Comparison of ENCODE assay signal across 12 mouse cellular contexts in the genomic region with DNA sequence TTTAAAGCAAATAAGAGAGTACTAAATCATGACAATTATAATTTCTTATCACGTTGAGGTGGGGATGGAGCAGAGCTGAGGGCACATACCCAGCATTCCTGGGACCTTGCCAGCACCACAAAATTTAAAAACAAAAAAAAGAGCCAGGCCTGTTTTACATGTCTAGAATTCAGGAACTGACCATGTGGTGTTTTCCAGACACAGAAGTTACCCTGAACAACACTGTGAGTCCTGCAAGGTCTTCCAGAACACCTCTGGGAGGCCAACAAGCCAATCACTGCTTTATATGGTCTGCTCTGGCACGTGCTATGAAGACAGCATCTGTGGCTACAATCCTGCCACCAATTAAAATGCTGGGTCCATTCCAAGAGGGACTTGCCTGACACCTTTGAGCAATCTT.
DNase-seq lines count a peak whose midpoint lies in the region; ATAC-seq lines count a peak whose summit lies in the region.
"Had no signal": no experiment of that assay in that cellular context is flagged by ENCODE, and none has a peak within 500 bp of the region (broad histone marks: within the 10 kb centered on the region; RNA-seq: fewer than 3 reads in every experiment).

No protein-coding gene starts in this region.

- intact Hi-C loops in heart, postnatal 10 days (cut with DNase I), result no loop called here

- H3K4me3 ChIP-seq in forebrain, embryonic 16.5 days (replicated peaks; ENCODE audit: low read length), result no peak overlapping the region
- no peak overlapping the region for H3K4me3 ChIP-seq in forebrain, embryonic 11.5 days (ENCODE audit: low read depth, low read length)
- H3K4me3 ChIP-seq: embryonic facial prominence, embryonic 13.5 days; intestine, embryonic 15.5 days; liver, embryonic 13.5 days had no signal

- H3K9ac ChIP-seq in forebrain, embryonic 16.5 days (replicated peaks; ENCODE audit: low read depth, low read length), result no peak overlapping the region
- H3K9ac ChIP-seq in forebrain, embryonic 11.5 days (ENCODE audit: low read length), result no peak overlapping the region
- H3K9ac ChIP-seq: embryonic facial prominence, embryonic 13.5 days; intestine, embryonic 15.5 days; liver, embryonic 13.5 days had no signal

- H3K4me1 ChIP-seq in forebrain, embryonic 16.5 days (replicated peaks; ENCODE audit: control insufficient read depth, insufficient read depth, low read length), result peaks cover 5% of the 10 kb centered on the region; the same call in 1 of the 2 replicates
- H3K4me1 ChIP-seq in forebrain, embryonic 11.5 days (replicated peaks; ENCODE audit: control insufficient read depth, insufficient read depth, low read length), result no peaks in the 10 kb centered on the region
- H3K4me1 ChIP-seq: intestine, embryonic 15.5 days; liver, embryonic 13.5 days had no signal

- no peaks in the 10 kb centered on the region for H3K36me3 ChIP-seq in forebrain, embryonic 16.5 days (ENCODE audit: control insufficient read depth, insufficient read depth)
- H3K36me3 ChIP-seq in forebrain, embryonic 11.5 days (ENCODE audit: control insufficient read depth, insufficient read depth, low read length), result no peaks in the 10 kb centered on the region
- H3K36me3 ChIP-seq: embryonic facial prominence, embryonic 13.5 days; intestine, embryonic 15.5 days; liver, embryonic 13.5 days had no signal

- no peak overlapping the region for H3K4me2 ChIP-seq in forebrain, embryonic 16.5 days (ENCODE audit: low read length)
- H3K4me2 ChIP-seq in forebrain, embryonic 11.5 days (ENCODE audit: low read depth, low read length, severe bottlenecking), result no peak overlapping the region
- H3K4me2 ChIP-seq: embryonic facial prominence, embryonic 13.5 days; intestine, embryonic 15.5 days; liver, embryonic 13.5 days had no signal

- ATAC-seq in forebrain, embryonic 16.5 days, result peak; percentile 49; the same call in 1 of the 2 replicates
- no peak for ATAC-seq in forebrain, embryonic 11.5 days (replicated peaks; ENCODE audit: low FRiP score)
- ATAC-seq: intestine, embryonic 15.5 days had no signal

- H3K27ac ChIP-seq in forebrain, embryonic 16.5 days (ENCODE audit: low read length), result peak overlapping the region; percentile 53; the same call in 1 of the 2 replicates
- no peak overlapping the region for H3K27ac ChIP-seq in forebrain, embryonic 11.5 days (ENCODE audit: low read depth, low read length)
- H3K27ac ChIP-seq: intestine, embryonic 15.5 days; liver, embryonic 13.5 days had no signal

- no peaks in the 10 kb centered on the region for H3K27me3 ChIP-seq in forebrain, embryonic 16.5 days (replicated peaks; ENCODE audit: control insufficient read depth, insufficient read depth, low read length)
- no peaks in the 10 kb centered on the region for H3K27me3 ChIP-seq in forebrain, embryonic 11.5 days (ENCODE audit: control insufficient read depth, insufficient read depth, low read length)
- H3K27me3 ChIP-seq: embryonic facial prominence, embryonic 13.5 days; intestine, embryonic 15.5 days; liver, embryonic 13.5 days had no signal

- H3K9me3 ChIP-seq in forebrain, embryonic 16.5 days (ENCODE audit: control insufficient read depth, low read length), result no peaks in the 10 kb centered on the region
- no peaks in the 10 kb centered on the region for H3K9me3 ChIP-seq in forebrain, embryonic 11.5 days (ENCODE audit: control insufficient read depth, low read length)
- H3K9me3 ChIP-seq: embryonic facial prominence, embryonic 13.5 days; intestine, embryonic 15.5 days; liver, embryonic 13.5 days had no signal

- DNase-seq in forebrain, embryonic 11.5 days (ENCODE audit: low spot score), result no peak
- peak; percentile 40 for DNase-seq in lung, postnatal 10 days
- DNase-seq in lung, adult 18-20 months, result no peak
- DNase-seq in brain, adult 2 months (ENCODE audit: low read depth, low spot score), result peak; percentile 24
- peak; percentile 40 to 62 for DNase-seq in heart, postnatal 10 days
- DNase-seq in thymus, postnatal 4 days, result no peak
- DNase-seq in retina, postnatal 1 day, result no peak
- DNase-seq: liver, embryonic 13.5 days; thymus, postnatal 25 days had no signal

- 51% methylated on average over 2 of the region's 2 CpGs for WGBS in forebrain, embryonic 16.5 days
- WGBS in forebrain, embryonic 11.5 days, result 81% methylated on average over 2 of the region's 2 CpGs

Comparison
In these comparisons a context has a peak if more than half of its experiments do, and no peak if none do; other contexts are left out.
1. DNase-seq: peak in lung, postnatal 10 days (single experiment), brain, adult 2 months (single experiment) and heart, postnatal 10 days (2 of 2); none in forebrain, embryonic 11.5 days (single experiment), lung, adult 18-20 months (0 of 2), thymus, postnatal 4 days (single experiment) and retina, postnatal 1 day (single experiment).